Mouse (Mus musculus) intestine, embryonic 14.5 days (tissue): ENCODE measurements around the gene Atraid. TPM values are rescaled to one million over a fixed set of nuclear protein-coding genes. Genes with fewer than 3 reads are reported as not detected.
"Not testable (repeated sequence)": the region's sequence is repeated elsewhere in the genome, so short reads cannot be mapped to it uniquely, and the experiment has no call there.

ENCODE experiments used
- ATAC-seq: fragments of 200-750 bp; cut with Nextera tagmentation; replicated peaks from 2 replicates; pipeline ENCODE4 v1.8.0; 2017; ENCODE audit warnings: low read depth, moderate number of reproducible peaks, moderate TSS enrichment, moderate library complexity; ENCODE audit not compliant: low FRiP score, low TSS enrichment
- DNase-seq: peaks from one replicate; pipeline ENCODE4 v3.0.0-alpha.2; 2018; ENCODE audit warnings: low spot score
- H3K27ac ChIP-seq: fragments of 300-500 bp; sonication (generic); 2 replicates; pipeline ENCODE4 v1.5.1; 2014; ENCODE audit warnings: low read depth, mild to moderate bottlenecking, control low read depth
- H3K27me3 ChIP-seq: fragments of 300-500 bp; sonication (generic); replicated peaks from 2 replicates; pipeline ENCODE4 v1.6.1; 2014; ENCODE audit warnings: low read length, control low read depth; ENCODE audit not compliant: control insufficient read depth, insufficient read depth
- H3K36me3 ChIP-seq: fragments of 300-500 bp; sonication (generic); 2 replicates; pipeline ENCODE4 v1.6.1; 2014; ENCODE audit warnings: low read length, control low read depth; ENCODE audit not compliant: control insufficient read depth, insufficient read depth
- H3K4me1 ChIP-seq: fragments of 300-500 bp; sonication (generic); replicated peaks from 2 replicates; pipeline ENCODE4 v1.6.1; 2014; ENCODE audit warnings: low read length, control low read depth, mixed read lengths; ENCODE audit not compliant: control insufficient read depth, insufficient read depth
- H3K4me2 ChIP-seq: fragments of 300-500 bp; sonication (generic); 2 replicates; pipeline ENCODE4 v1.6.1; 2014; ENCODE audit warnings: low read length
- H3K4me3 ChIP-seq: fragments of 300-500 bp; sonication (generic); 2 replicates; pipeline ENCODE4 v1.5.1; 2014; ENCODE audit warnings: low read depth, low read length, control low read depth, mixed read lengths
- H3K9ac ChIP-seq: fragments of 300-500 bp; sonication (generic); 2 replicates; pipeline ENCODE4 v1.6.1; 2014; ENCODE audit warnings: mild to moderate bottlenecking, low read length
- H3K9me3 ChIP-seq: fragments of 300-500 bp; sonication (generic); 2 replicates; pipeline ENCODE4 v1.6.1; 2016; ENCODE audit warnings: low read length, control low read depth; ENCODE audit not compliant: control insufficient read depth
- WGBS: fragments of 180-500 bp; shearing (Covaris S2); extraction: QIAGEN DNeasy Blood & Tissue Kit; methylation state at CpG from one replicate; pipeline ENCODE4 v1.1.7; 2014; 5-methylcytosine and 5-hydroxymethylcytosine counted together
- polyA plus RNA-seq: library from polyadenylated mRNA; unstranded; fragments of >200 nt; fragmentation: Nextera tagmentation; extraction: Ambion mirVana; gene quantifications from 2 replicates; pipeline ENCODE4 v1.2.1, GENCODE M21; 2014

The Atraid gene
- polyA plus RNA-seq, 1 experiment from 2014 or later, result 178 TPM

- no peaks in the 10 kb centered on the region for H3K9me3 ChIP-seq
- H3K9ac ChIP-seq, result peak overlapping the region; percentile 80; the same call in 1 of the 2 replicates
- no peaks in the 10 kb centered on the region for H3K27me3 ChIP-seq
- H3K27ac ChIP-seq, result no peak overlapping the region
- H3K4me1 ChIP-seq, result peaks cover 6% of the 10 kb centered on the region; the same call in 1 of the 2 replicates
- DNase-seq, result no peak
- H3K4me2 ChIP-seq, result peak overlapping the region; percentile 77
- H3K36me3 ChIP-seq, result peaks cover 11% of the 10 kb centered on the region; the same call in 1 of the 2 replicates
- H3K4me3 ChIP-seq, result peak overlapping the region; percentile 61
- WGBS, result 80% methylated on average over 5 of the region's 5 CpGs
- no peak for ATAC-seq
These were observed 1.0 kb upstream of the Atraid start for GRCm38 (mm10) chr5:31047074-31047473.

- Histone ChIP-seq H3K4me1 (peaks cover 9% of the 10 kb centered on the region; the same call in 1 of the 2 replicates), H3K9ac (peak within 1 kb of the TSS; percentile 80), H3K9me3 (no peaks in the 10 kb centered on the region), H3K36me3 (peaks cover 8% of the 10 kb centered on the region; the same call in 1 of the 2 replicates), H3K4me3 (peak within 1 kb of the TSS; percentile 61), H3K27me3 (no peaks in the 10 kb centered on the region), H3K4me2 (peak within 1 kb of the TSS; percentile 77), H3K27ac (peak within 1 kb of the TSS; percentile 89)
- ATAC-seq (peak; percentile 28), DNase-seq (peak; percentile 78)
- under 1% methylated on average over 23 of the region's 23 CpGs for WGBS
These were observed 890 bp downstream of the Atraid start, which contains the start of gene Slc5a6 for GRCm38 (mm10) chr5:31048763-31049641. Gene Slc5a6 (minus strand): TSS chr5:31048924.

- no peak for DNase-seq
- H3K9ac ChIP-seq, result no peak overlapping the region
- no peaks in the 10 kb centered on the region for H3K9me3 ChIP-seq
- no peak for ATAC-seq
- peaks cover 12% of the 10 kb centered on the region; the same call in 1 of the 2 replicates for H3K4me1 ChIP-seq
- no peak overlapping the region for H3K4me3 ChIP-seq
- H3K36me3 ChIP-seq, result peaks cover 8% of the 10 kb centered on the region; the same call in 1 of the 2 replicates
- no peak overlapping the region for H3K4me2 ChIP-seq
- no peaks in the 10 kb centered on the region for H3K27me3 ChIP-seq
- H3K27ac ChIP-seq, result no peak overlapping the region
These were observed 2.3 kb downstream of the Atraid start for GRCm38 (mm10) chr5:31050427-31050826.

- H3K36me3 ChIP-seq, result peaks cover 24% of the 10 kb centered on the region
- DNase-seq, H3K9me3 ChIP-seq, ATAC-seq, H3K9ac ChIP-seq, H3K27me3 ChIP-seq, H3K4me1 ChIP-seq: not testable (repeated sequence)
- 44% methylated on average over 4 of the region's 4 CpGs for WGBS
- H3K4me2 ChIP-seq, result peak overlapping the region; percentile 86
- peak overlapping the region; percentile 49 for H3K4me3 ChIP-seq
- H3K27ac ChIP-seq, result peak overlapping the region; percentile 66; the same call in 1 of the 2 replicates
These were observed 5.6 kb downstream of the Atraid start for GRCm38 (mm10) chr5:31053728-31054127.

- ATAC-seq, result peak; percentile 96
- peak within 1 kb of the TSS; percentile 66; the same call in 1 of the 2 replicates for H3K27ac ChIP-seq
- H3K36me3 ChIP-seq, result peaks cover 32% of the 10 kb centered on the region
- DNase-seq, result peak; percentile 97
- under 1% methylated on average over 64 of the region's 64 CpGs for WGBS
- H3K9ac ChIP-seq, result peak within 1 kb of the TSS; percentile 79
- peak within 1 kb of the TSS; percentile 49 for H3K4me3 ChIP-seq
- H3K4me1 ChIP-seq, result peaks cover 6% of the 10 kb centered on the region; the same call in 1 of the 2 replicates
- H3K27me3 ChIP-seq, result no peaks in the 10 kb centered on the region
- H3K9me3 ChIP-seq, result no peaks in the 10 kb centered on the region
- H3K4me2 ChIP-seq, result peak within 1 kb of the TSS; percentile 86
These were observed 6.4 kb downstream of the Atraid start, which contains the start of gene Cad for GRCm38 (mm10) chr5:31054261-31055215. Gene Cad (plus strand): TSS chr5:31054780.

GRCm38 (mm10) chr5:31055216-31056140 is 7.4 kb downstream of the Atraid start:
- peak; percentile 54 for DNase-seq
- H3K27me3 ChIP-seq, result no peaks in the 10 kb centered on the region
- no peaks in the 10 kb centered on the region for H3K9me3 ChIP-seq
- peak overlapping the region; percentile 66; the same call in 1 of the 2 replicates for H3K27ac ChIP-seq
- WGBS, result 12% methylated on average over 19 of the region's 19 CpGs
- peaks cover 41% of the 10 kb centered on the region for H3K36me3 ChIP-seq
- no peak for ATAC-seq
- H3K4me1 ChIP-seq, result peaks cover 6% of the 10 kb centered on the region; the same call in 1 of the 2 replicates
- peak overlapping the region; percentile 49 for H3K4me3 ChIP-seq
- H3K9ac ChIP-seq, result peak overlapping the region; percentile 79
- H3K4me2 ChIP-seq, result peak overlapping the region; percentile 86

GRCm38 (mm10) chr5:31069810-31070209 is 21.7 kb downstream of the Atraid start:
- ATAC-seq (no peak), DNase-seq (no peak)
- Histone ChIP-seq H3K4me3 (no peak overlapping the region), H3K36me3 (peaks cover 93% of the 10 kb centered on the region), H3K4me2 (no peak overlapping the region), H3K27me3 (no peaks in the 10 kb centered on the region), H3K9ac (no peak overlapping the region), H3K4me1 (no peaks in the 10 kb centered on the region), H3K27ac (no peak overlapping the region), H3K9me3 (no peaks in the 10 kb centered on the region)
- 99% methylated on average over 3 of the region's 3 CpGs for WGBS
